In the genomic region with DNA sequence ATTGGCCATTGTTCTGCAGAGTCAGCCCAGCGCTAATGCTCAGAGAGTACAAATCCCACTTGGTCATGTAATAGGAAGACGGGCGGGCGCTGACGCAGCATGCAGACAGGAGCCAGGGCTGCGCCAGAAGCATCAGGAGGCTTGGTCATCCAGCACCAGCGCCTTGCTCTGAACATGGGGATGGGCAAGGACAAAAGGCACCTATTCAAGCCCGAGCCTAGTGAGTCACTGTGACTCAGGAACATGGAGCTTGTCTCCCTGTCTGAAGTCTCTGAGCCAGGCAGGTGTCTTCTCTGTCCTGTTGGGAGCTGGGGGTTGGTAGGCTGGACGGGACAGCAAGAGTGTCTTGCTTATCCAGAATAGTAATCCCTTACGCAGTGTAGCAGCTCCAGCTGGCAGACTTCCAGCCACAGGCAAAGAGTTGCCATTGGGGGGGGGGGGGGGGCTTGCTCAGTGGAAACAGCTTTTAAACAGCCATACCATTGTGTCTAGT, we compare ENCODE assay signal across 9 mouse cellular contexts. TPM values are rescaled to one million over a fixed set of nuclear protein-coding genes. Genes with fewer than 3 reads are reported as not detected.
DNase-seq lines count a peak whose midpoint lies in the region; ATAC-seq and TF ChIP-seq lines count a peak whose summit lies in the region.
"Had no signal": no experiment of that assay in that cellular context is flagged by ENCODE, and none has a peak within 500 bp of the region (broad histone marks: within the 10 kb centered on the region; RNA-seq: fewer than 3 reads in every experiment).

No protein-coding gene starts in this region.

- CTCF ChIA-PET in Patski (lab: Charles Lee), result interaction anchor here (1.3 kb wide), 1 partner anchor 45 kb away, joined by 3 read pairs; no protein-coding TSS in a partner anchor

- POLR2A ChIA-PET in Patski (lab: Charles Lee), result no interaction called here

- peaks cover 5 to 13% of the 10 kb centered on the region in 2 experiments for H3K4me1 ChIP-seq in heart, embryonic 14.5 days (ENCODE audit: control insufficient read depth in 2 of 2, insufficient read depth in 2 of 2, low read length in 2 of 2)
- no peaks in the 10 kb centered on the region; the same call in 1 of the 2 replicates for H3K4me1 ChIP-seq in hindbrain, embryonic 16.5 days (ENCODE audit: control insufficient read depth, insufficient read depth, low read depth, low read length)

- in situ Hi-C loops in Patski (cut with MboI; ENCODE audit: low pct_unique_long_range_greater_than_20kb), result no loop called here

- no peak overlapping the region for H3ac ChIP-seq in C2C12 (ENCODE audit: control insufficient read depth, insufficient read length, low read depth)

- no peaks in the 10 kb centered on the region for H3K79me3 ChIP-seq in C2C12 (ENCODE audit: low read depth)

- H3K36me3 ChIP-seq in heart, embryonic 14.5 days (ENCODE audit: control insufficient read depth, insufficient read depth, low read length), result no peaks in the 10 kb centered on the region
- no peaks in the 10 kb centered on the region for H3K36me3 ChIP-seq in C2C12 (ENCODE audit: control insufficient read depth, insufficient read depth)
- no peaks in the 10 kb centered on the region for H3K36me3 ChIP-seq in hindbrain, embryonic 16.5 days (ENCODE audit: control insufficient read depth, insufficient read depth, low read length)

- ATAC-seq in heart, embryonic 14.5 days (ENCODE audit: insufficient number of reproducible peaks, insufficient read depth, low FRiP score, low read depth), result peak; percentile 34; the same call in 1 of the 2 replicates
- ATAC-seq in Patski, result peak; percentile 44
- peak; percentile 54 for ATAC-seq in hindbrain, embryonic 16.5 days
- no peak for ATAC-seq in erythroid progenitor cell, adult 5-6 weeks (replicated peaks; ENCODE audit: low FRiP score, poor library complexity, severe bottlenecking)

- 0 out of 2 replicates have a peak overlapping the region, but pooled peaks have one; percentile 8 for H3K9ac ChIP-seq in heart, embryonic 14.5 days (ENCODE audit: low read length)
- 0 out of 2 replicates have a peak overlapping the region, but pooled peaks have one; percentile 23 for H3K9ac ChIP-seq in hindbrain, embryonic 16.5 days (ENCODE audit: low read depth, low read length)

- no peak overlapping the region for H3K4me3 ChIP-seq in heart, embryonic 14.5 days (ENCODE audit: control insufficient read depth in 1 of 2, insufficient read depth in 1 of 2, low read depth in 1 of 2, low read length in 2 of 2)
- no peak overlapping the region for H3K4me3 ChIP-seq in C2C12 (ENCODE audit: insufficient read depth, poor library complexity, severe bottlenecking)
- no peak overlapping the region for H3K4me3 ChIP-seq in hindbrain, embryonic 16.5 days (ENCODE audit: low read length)

- DNase-seq in heart, adult 18-20 months, result no peak
- DNase-seq in Patski (ENCODE audit: low read depth, low spot score), result no peak
- DNase-seq in right cerebral cortex, adult 18-20 months, result no peak
- no peak for DNase-seq in cerebellum, postnatal 36 days

- no peaks in the 10 kb centered on the region for H3K79me2 ChIP-seq in C2C12 (ENCODE audit: control insufficient read depth, insufficient read depth)

- peak overlapping the region in 1 of 2 experiments; percentile 10; a peak in 1 of 4 replicates for H3K27ac ChIP-seq in heart, embryonic 14.5 days (replicated peaks in 1 of 2; ENCODE audit: control insufficient read depth in 1 of 2, insufficient read depth in 1 of 2, low read depth in 2 of 2, low read length in 2 of 2)
- H3K27ac ChIP-seq in hindbrain, embryonic 16.5 days (ENCODE audit: low read depth, low read length), result no peak overlapping the region

- TF ChIP-seq CTCF in C2C12 (IDR thresholded peaks at IDR 0.05; ENCODE audit: control insufficient read depth, insufficient read depth, insufficient read length) (no peak), Patski (IDR thresholded peaks at IDR 0.05) (no peak)

- 38% methylated on average over 10 of the region's 10 CpGs for WGBS in heart, embryonic 14.5 days
- 38% methylated on average over 10 of the region's 10 CpGs for WGBS in hindbrain, embryonic 16.5 days

- H3K4me2 ChIP-seq in heart, embryonic 14.5 days (ENCODE audit: low read length), result peak overlapping the region; percentile 39
- H3K4me2 ChIP-seq in hindbrain, embryonic 16.5 days (ENCODE audit: low read length), result peak overlapping the region; percentile 31

- no peaks in the 10 kb centered on the region for H3K27me3 ChIP-seq in heart, embryonic 14.5 days (ENCODE audit: control insufficient read depth, insufficient read depth, low read length)
- H3K27me3 ChIP-seq in C2C12 (ENCODE audit: control insufficient read depth, insufficient read depth, insufficient read length) (no peaks in the 10 kb centered on the region), Patski (no peaks in the 10 kb centered on the region)
- no peaks in the 10 kb centered on the region for H3K27me3 ChIP-seq in hindbrain, embryonic 16.5 days (replicated peaks; ENCODE audit: control insufficient read depth, insufficient read depth, low read length)

- H3K9me3 ChIP-seq in heart, embryonic 14.5 days (ENCODE audit: control insufficient read depth, low read length), result no peaks in the 10 kb centered on the region
- no peaks in the 10 kb centered on the region for H3K9me3 ChIP-seq in hindbrain, embryonic 16.5 days (ENCODE audit: control insufficient read depth, low read length)

TF ChIP-seq in C2C12, 6 proteins besides CTCF, POLR2A, EP300 and RAD21:
- TF ChIP-seq FOSL1 (IDR thresholded peaks at IDR 0.05; ENCODE audit: insufficient read depth, low read length, poor library complexity, severe bottlenecking), result peak; percentile 26
- no peak for TF ChIP-seq MYOG (IDR thresholded peaks at IDR 0.05; ENCODE audit: control insufficient read depth, extremely low read depth, insufficient read length)
- no peak for TF ChIP-seq CEBPB (IDR thresholded peaks at IDR 0.05; ENCODE audit: low read depth)
- TF ChIP-seq USF1 (IDR thresholded peaks at IDR 0.05; ENCODE audit: low read depth), result no peak
- peak; percentile 36 for TF ChIP-seq MYOD1 (IDR thresholded peaks at IDR 0.05; ENCODE audit: control insufficient read depth, insufficient read length, low read depth)
- no peak for TF ChIP-seq MAX (IDR thresholded peaks at IDR 0.05)

RNA-seq across cellular contexts. Expression of gene Ywhag, which starts 11.5 kb away (rescaled TPM):
- 72.5 and 84.8 TPM in 2 replicates for polyA plus RNA-seq in heart, embryonic 14.5 days (2014; fragmentation: Nextera tagmentation; extraction: Ambion mirVana)
- 100 to 1,000 TPM; 285 to 287 TPM for total RNA-seq in heart, adult 18-20 months (2021)
- polyA plus RNA-seq in C2C12 (2012; fragmentation: generic; extraction: Trizol), result 227 TPM
- 237 TPM for polyA plus RNA-seq in Patski (2021)
- 996 and 1,023 TPM in 2 replicates for polyA plus RNA-seq in hindbrain, embryonic 16.5 days (2015; fragmentation: Nextera tagmentation; extraction: Ambion mirVana)
- 30.3 and 35.2 TPM in 2 replicates for total RNA-seq in erythroid progenitor cell, adult 5-6 weeks (2015; ENCODE audit: low replicate concordance)
- total RNA-seq in erythroid progenitor cell, adult 5-6 weeks (2017; ENCODE audit: low replicate concordance), result 11.6 and 12.2 TPM in 2 replicates

RNA-seq across cellular contexts. Expression of gene Ssc4d, which starts 28.4 kb away (rescaled TPM):
- 0.39 and 0.68 TPM in 2 replicates for polyA plus RNA-seq in heart, embryonic 14.5 days (2014; fragmentation: Nextera tagmentation; extraction: Ambion mirVana)
- under 1 TPM; 0.21 to 0.40 TPM for total RNA-seq in heart, adult 18-20 months (2021)
- polyA plus RNA-seq in C2C12 (2012; fragmentation: generic; extraction: Trizol) (3.6 TPM), Patski (2021) (2.4 TPM)
- polyA plus RNA-seq in hindbrain, embryonic 16.5 days (2015; fragmentation: Nextera tagmentation; extraction: Ambion mirVana), result 2.9 and 3.4 TPM in 2 replicates
- total RNA-seq in erythroid progenitor cell, adult 5-6 weeks (2015; ENCODE audit: low replicate concordance), result not detected in 2 replicates
- total RNA-seq in erythroid progenitor cell, adult 5-6 weeks (2017; ENCODE audit: low replicate concordance), result not detected in 2 replicates

RNA-seq across cellular contexts. Expression of gene Zp3, which starts 33.9 kb away (rescaled TPM):
- polyA plus RNA-seq in heart, embryonic 14.5 days (2014; fragmentation: Nextera tagmentation; extraction: Ambion mirVana), result not detected in 2 replicates
- total RNA-seq in heart, adult 18-20 months (2021), result not detected
- polyA plus RNA-seq in C2C12 (2012; fragmentation: generic; extraction: Trizol), result not detected
- 0.04 TPM for polyA plus RNA-seq in Patski (2021)
- 0.15 TPM in 1 of 2 replicates, not detected in the other for polyA plus RNA-seq in hindbrain, embryonic 16.5 days (2015; fragmentation: Nextera tagmentation; extraction: Ambion mirVana)
- total RNA-seq in erythroid progenitor cell, adult 5-6 weeks (2015; ENCODE audit: low replicate concordance), result not detected in 2 replicates
- not detected in 2 replicates for total RNA-seq in erythroid progenitor cell, adult 5-6 weeks (2017; ENCODE audit: low replicate concordance)
- total RNA-seq: layer of hippocampus, adult 18-20 months had no signal

RNA-seq across cellular contexts. Expression of gene Dtx2, which starts 48.6 kb away (rescaled TPM):
- polyA plus RNA-seq in heart, embryonic 14.5 days (2014; fragmentation: Nextera tagmentation; extraction: Ambion mirVana), result 16.8 and 17.4 TPM in 2 replicates
- total RNA-seq in heart, adult 18-20 months (2021), result 1 to 10 TPM; 6.5 to 8.1 TPM
- polyA plus RNA-seq in C2C12 (2012; fragmentation: generic; extraction: Trizol), result 20.3 TPM
- polyA plus RNA-seq in Patski (2021), result 22.2 TPM
- polyA plus RNA-seq in hindbrain, embryonic 16.5 days (2015; fragmentation: Nextera tagmentation; extraction: Ambion mirVana), result 22.9 and 28.6 TPM in 2 replicates
- 1.8 and 3.8 TPM in 2 replicates for total RNA-seq in erythroid progenitor cell, adult 5-6 weeks (2015; ENCODE audit: low replicate concordance)
- total RNA-seq in erythroid progenitor cell, adult 5-6 weeks (2017; ENCODE audit: low replicate concordance), result 0.13 and 2.3 TPM in 2 replicates

RNA-seq across cellular contexts. Expression of gene Hspb1, which starts 58.2 kb away (rescaled TPM):
- polyA plus RNA-seq in heart, embryonic 14.5 days (2014; fragmentation: Nextera tagmentation; extraction: Ambion mirVana), result 911 and 1,014 TPM in 2 replicates
- 100 to 1,000 TPM; 501 to 698 TPM for total RNA-seq in heart, adult 18-20 months (2021)
- polyA plus RNA-seq in C2C12 (2012; fragmentation: generic; extraction: Trizol) (638 TPM), Patski (2021) (616 TPM)
- polyA plus RNA-seq in hindbrain, embryonic 16.5 days (2015; fragmentation: Nextera tagmentation; extraction: Ambion mirVana), result 15.6 and 29.6 TPM in 2 replicates
- total RNA-seq in erythroid progenitor cell, adult 5-6 weeks (2015; ENCODE audit: low replicate concordance), result not detected in 2 replicates
- total RNA-seq in erythroid progenitor cell, adult 5-6 weeks (2017; ENCODE audit: low replicate concordance), result not detected in 2 replicates
